Mouse (Mus musculus) liver, adult (tissue): Measurements from ENCODE around the gene Kcnma1.

Experiments used
- GATA4 ChIP-seq: IDR thresholded peaks from 2 replicates; pipeline ENCODE4 v1.6.1; 2014; ENCODE audit warnings: mild to moderate bottlenecking, low read length; ENCODE audit not compliant: insufficient replicate concordance

Kcnma1 gene

DNA sequence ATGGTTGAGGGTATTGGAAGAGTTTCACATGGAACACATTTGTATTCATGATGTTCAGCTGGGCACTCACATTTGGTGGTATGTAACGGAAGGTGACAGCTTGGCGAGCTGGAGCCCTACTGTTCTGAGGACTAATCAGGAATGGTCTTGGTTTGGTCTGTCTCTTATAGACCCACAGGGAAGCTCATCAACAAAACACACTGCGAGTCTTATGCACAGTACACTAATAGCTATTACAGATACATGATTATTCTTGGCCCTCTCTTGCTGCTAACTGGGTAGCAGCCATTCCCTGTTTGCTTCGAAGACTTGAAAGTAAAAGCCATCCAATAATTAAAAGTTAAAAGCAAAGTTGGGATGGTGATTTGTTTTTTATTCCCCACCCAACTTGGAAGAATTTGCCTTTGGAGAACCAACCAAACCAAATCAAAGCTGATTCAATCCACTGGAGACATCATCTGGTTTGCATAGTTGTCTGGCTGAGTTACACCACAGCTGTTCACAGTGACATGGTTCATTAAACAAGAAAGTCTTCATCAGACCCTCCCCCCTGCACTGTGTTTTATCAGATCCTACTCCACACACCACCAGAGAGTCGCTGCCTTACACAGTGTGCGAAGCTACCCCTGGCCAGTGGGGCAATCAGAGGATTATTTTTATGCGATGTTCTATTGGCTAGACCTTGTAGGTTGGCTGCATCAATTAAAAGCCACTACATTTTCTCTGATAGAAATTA is 299.7 kb downstream of the Kcnma1 start:
- TF ChIP-seq GATA4, result no peak

- TF ChIP-seq GATA4, result no peak
Observed at GRCm38 (mm10) chr14:23712891-23713290, 301.4 kb downstream of the Kcnma1 start.

GRCm38 (mm10) chr14:23710954-23711353 is 303.3 kb downstream of the Kcnma1 start:
- no peak for TF ChIP-seq GATA4

GRCm38 (mm10) chr14:23706837-23707236 is 307.5 kb downstream of the Kcnma1 start:
- TF ChIP-seq GATA4, result no peak

DNA sequence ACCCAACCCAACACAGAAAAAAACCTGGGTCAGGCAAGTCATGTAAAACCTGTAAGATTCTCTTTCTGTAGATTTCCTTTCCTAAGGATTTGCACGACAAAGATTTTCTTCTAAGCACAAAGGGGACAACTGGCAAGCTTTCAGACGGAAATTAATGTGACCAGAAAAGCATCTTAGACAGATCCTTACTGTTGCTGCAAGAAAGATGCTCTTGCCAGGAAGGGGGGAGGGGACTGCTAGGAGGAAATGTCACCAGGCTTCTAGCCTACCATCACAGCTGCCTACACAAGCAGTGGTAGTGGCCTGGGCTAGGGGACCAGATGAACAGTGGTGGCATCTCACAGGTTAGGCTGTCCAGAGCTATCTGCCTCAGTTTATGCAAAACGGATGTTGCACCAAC is 308.6 kb downstream of the Kcnma1 start:
- TF ChIP-seq GATA4, result no peak

DNA sequence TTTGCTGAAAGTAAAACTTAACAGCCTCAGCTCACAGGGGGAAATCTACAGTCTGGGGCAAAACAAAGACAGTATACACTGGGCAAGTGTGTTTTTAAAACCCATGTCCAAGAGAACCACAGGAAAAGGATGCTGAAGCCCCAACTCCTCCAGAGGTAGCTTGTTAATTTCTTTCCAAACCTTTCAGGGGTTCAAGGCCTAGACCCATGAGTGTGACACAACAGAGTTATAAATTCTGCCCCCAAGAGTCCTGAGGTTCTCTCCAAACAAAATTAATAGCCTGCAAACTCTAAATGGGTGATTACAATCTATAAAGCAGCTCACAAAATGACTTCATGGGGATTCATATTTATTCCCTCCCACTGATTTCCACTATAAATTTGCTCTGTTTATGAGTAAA is 310.0 kb downstream of the Kcnma1 start:
- TF ChIP-seq GATA4, result no peak

DNA sequence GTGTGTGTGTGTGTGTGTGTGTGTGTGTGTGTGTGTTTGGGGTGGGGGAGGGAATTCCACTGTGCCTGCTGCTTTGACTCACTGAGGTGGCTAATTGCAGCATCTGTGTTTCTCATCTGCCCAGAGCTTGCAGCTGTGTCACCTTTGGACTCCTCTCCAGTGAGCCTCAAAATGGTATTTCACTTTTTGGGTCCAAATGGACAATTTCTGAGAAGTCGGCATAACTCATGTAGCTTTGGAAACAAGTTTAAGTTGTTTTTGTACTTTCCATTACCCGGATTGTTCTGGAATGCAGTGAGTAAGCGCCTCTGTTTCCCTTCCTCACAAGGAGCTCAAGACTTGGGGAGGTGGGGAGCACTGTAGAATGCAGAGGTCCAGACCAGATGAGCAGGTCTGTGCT is 317.9 kb downstream of the Kcnma1 start:
- no peak for TF ChIP-seq GATA4

- no peak for TF ChIP-seq GATA4
Observed at GRCm38 (mm10) chr14:23689681-23690080, 324.6 kb downstream of the Kcnma1 start.

DNA sequence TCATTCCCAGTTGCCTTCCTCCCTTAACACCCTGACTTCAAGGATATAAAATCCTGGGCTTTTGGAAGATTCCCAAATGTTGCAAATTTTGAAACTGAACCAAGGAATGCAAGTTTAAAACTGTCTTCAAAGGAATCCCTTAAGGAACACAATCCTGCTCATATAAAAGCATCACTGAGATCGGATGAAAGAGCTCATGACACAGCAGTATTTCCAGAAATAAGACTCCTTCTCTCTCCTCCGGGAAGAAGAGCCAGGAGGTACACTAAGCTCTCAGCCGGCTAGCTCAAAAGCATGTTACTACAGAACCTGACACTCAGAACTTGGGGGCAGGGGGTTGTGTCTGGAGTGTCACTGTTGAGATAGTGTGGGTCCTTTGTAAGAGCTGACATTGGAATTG is 325.8 kb downstream of the Kcnma1 start:
- no peak for TF ChIP-seq GATA4

- no peak for TF ChIP-seq GATA4
Observed at GRCm38 (mm10) chr14:23684463-23685066, 329.7 kb downstream of the Kcnma1 start.

DNA sequence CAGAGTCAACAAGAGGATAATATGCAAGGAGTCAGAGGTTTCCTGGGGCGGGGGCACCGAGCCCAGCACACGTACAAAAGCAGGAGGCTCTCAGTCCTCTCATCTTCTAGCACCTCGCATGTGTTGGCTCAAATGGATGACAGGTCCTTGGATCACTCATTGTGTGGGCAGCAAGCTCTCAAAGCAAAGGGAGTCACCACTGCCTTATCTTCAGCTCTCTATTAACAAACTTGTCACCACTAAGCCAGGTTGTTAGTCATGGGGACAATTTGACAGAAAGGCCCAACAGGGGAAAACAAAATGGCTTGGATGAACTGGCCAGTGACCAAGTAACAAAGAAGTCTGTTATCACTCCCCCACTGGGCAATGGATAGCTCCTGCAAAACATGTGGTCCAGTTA is 331.5 kb downstream of the Kcnma1 start:
- no peak for TF ChIP-seq GATA4

DNA sequence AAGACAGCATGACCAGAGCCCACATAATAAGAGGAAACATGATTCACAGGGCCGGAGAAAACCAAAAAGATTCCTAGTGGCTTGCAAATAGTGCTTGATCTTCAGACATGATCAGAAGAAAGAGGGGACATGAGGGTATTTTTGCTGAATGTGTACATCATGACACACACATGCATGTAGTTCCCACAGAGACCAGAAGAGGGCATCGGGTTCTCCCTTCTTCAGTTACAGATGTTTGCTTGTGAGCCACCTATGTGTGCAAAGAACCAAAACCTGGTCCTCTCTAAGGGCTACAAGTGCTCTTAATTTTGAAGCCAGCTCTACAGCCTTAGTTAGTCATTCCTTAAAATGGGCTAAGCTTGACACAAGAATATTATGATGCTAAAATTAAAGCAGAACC is 334.9 kb downstream of the Kcnma1 start:
- no peak for TF ChIP-seq GATA4

GRCm38 (mm10) chr14:23666420-23666819 is 347.9 kb downstream of the Kcnma1 start:
- TF ChIP-seq GATA4, result no peak

DNA sequence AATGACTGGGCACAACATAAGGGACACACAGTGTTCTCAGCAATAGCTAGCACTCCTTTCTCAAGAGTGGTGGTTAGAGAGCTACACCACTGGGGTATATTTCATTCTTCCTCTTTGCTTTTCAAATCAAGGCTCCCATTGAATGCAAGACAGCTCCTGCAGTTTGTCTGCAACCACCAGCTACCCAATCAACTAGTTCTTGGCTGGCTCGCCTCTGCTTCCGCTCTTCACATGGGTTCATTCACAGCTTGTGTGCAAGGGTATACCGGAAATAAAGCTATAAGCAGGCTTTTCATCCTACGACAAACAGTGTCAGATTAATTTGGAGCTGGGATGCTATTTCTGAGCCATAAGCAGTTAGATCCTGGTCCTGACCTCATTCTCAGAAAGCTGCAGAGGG is 362.6 kb downstream of the Kcnma1 start:
- no peak for TF ChIP-seq GATA4

- TF ChIP-seq GATA4, result no peak
Observed at GRCm38 (mm10) chr14:23650126-23650525, 364.2 kb downstream of the Kcnma1 start.

DNA sequence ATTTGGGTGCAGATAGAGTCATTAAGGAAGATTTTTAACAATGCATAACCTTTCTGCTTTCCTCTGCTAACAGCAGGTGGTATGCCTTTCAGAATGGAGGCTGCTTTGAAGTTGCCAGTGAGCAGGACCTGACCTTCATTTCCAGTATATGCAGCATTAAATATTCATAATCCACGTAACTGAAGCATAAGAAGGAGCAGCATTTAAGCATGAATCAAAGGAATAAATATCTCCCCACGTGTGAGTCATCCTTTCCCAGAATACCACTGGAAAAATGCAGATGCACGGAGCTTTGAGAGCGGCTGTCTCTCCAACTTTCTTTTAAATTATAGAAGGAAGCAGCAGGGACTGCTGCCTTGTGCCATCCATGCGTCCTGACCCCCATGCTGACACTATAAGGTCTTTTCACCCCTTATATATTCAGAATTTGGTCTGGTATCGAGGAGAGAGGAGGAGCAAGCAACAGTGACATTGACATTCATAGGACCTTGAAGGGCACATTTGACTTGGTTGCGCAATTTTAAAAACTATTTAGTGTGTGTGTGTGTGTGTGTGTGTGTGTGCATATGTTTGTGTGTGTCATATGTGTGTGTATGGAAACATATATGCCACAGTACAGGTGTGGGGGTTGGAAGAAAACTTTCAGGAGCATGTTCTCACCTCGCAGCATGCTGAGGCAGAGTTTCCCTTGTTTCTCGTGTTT is 368.8 kb downstream of the Kcnma1 start:
- TF ChIP-seq GATA4, result no peak
